Mouse (Mus musculus): ENCODE measurements at regions not wholly inside any gene's neighbourhood (a gene's known extent, or its start where the extent isn't known, plus 50 kb on each side); places are given as distances from the start of the nearest gene placed in this dataset.

DNA sequence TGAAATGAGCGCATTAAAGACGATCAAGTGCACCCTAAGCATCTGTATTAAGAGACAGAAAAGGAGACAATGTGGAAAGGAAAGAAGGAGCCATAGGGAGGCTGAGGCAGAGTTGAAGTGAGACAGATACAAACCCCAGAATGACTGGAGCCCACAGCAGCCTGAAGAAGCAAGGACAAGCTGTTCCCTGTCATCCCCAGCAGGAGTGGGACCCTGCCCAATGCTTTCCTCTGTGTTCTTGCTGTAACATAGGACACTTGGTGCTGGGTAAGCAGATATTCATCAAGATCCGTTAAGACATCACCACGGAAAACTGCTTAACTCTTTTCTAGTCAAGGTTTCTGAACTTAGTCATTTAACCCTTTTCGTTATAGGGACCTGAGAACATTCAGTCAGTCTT lies 121.4 kb downstream of the CK137956 start:
- TF ChIP-seq CTCF (IDR thresholded peaks at IDR 0.05; ENCODE audit: extremely low read depth, insufficient read length, insufficient replicate concordance, low read depth, low read length) (no peak), POLR2A (IDR thresholded peaks at IDR 0.05; ENCODE audit: low read depth, low read length) (no peak)

Data from small intestine, adult 2 months (tissue).